Mouse (Mus musculus) stomach, postnatal 0 days (tissue): Measurements from ENCODE around the gene Padi6.

Source experiments
- CTCF ChIP-seq: IDR thresholded peaks from 2 replicates; pipeline ENCODE4 v1.5.1; 2016; ENCODE audit warnings: antibody characterized with exemption, low read depth, mild to moderate bottlenecking, moderate library complexity
- EP300 ChIP-seq: optimal IDR thresholded peaks from 2 replicates; pipeline ENCODE3; 2016; ENCODE audit warnings: antibody characterized with exemption

DNA sequence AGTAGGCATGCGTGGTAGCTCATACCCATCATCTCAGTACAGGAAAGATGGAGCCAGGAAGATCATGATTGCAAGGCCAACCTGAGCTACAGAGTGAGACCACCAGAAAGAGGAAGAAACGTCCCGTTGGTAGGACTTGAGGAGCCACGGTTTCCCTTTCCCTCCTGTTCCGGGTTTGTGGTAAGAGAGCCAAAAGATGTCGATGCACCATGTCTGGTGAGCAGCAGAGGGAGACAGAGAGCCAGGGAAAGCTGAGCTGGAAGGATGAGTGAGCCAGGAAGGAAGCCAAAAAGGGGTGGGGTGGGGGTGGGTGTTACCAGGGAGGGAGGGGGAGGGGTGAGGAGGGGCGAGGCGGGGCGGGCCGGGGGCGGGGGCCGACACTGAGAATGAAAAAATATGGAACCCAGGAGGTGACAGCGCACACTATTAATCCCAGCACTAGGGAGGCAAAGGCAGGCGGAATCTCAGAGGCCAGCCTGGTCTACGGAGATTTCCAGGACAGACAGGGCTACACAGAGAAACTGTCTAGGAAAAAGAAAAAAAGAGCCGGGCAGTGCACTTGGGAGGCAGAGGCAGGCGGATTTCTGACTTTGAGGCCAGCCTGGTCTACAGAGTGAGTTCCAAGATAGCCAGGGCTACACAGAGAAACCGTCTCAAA is 62.6 kb downstream of the Padi6 start:
- TF ChIP-seq CTCF (peak; percentile 86), EP300 (no peak)
